Mouse (Mus musculus) left cerebral cortex, adult 11 months (tissue): ENCODE measurements around the gene Comp.

Experiments
- DNase-seq: peaks from one replicate; pipeline ENCODE4 v3.0.0; 2022; ENCODE audit warnings: low spot score

Gene Comp

DNA sequence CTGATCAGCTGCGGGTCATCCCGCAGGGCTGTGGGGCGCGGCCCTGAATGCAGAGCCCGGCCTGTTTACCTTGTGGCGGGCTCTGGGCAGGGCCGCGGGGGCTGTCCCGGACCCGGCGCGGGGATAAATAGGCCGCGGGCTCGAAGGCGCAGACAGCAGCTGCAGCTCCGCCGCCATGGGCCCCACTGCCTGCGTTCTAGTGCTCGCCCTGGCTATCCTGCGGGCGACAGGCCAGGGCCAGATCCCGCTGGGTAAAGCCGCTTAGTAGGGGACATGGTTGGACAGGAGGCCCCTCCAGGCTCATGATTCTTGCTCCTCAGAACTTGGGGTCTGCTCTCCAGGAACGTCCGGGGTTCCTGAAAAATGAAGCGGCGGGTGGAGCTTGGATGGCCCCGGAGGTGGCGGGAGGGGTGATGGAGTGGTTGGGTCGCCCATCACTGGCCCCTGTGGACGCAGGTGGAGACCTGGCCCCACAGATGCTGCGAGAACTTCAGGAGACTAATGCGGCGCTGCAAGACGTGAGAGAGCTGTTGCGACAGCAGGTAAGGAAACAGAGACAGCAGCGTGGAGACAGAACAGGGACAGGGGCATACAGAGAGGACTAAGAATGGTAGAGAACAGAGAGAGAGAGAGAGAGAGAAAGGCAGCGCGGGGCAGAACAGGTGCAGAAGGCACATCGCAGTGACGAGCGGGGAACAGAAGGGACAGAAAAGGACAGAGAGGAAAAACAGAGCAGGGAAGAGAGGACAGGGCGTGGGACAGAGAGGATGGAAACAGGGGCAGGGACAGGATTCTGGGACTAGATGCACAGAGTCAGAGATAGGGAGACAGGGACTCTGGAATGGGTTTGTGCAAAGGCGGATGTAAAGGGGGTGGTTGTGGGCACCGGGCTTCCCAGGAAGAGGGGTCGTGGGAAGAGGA, at the start of gene Comp:
TSS of gene Comp (plus strand) at position 162 of the 921 bp plus-strand sequence.
- DNase-seq, result no peak

DNA sequence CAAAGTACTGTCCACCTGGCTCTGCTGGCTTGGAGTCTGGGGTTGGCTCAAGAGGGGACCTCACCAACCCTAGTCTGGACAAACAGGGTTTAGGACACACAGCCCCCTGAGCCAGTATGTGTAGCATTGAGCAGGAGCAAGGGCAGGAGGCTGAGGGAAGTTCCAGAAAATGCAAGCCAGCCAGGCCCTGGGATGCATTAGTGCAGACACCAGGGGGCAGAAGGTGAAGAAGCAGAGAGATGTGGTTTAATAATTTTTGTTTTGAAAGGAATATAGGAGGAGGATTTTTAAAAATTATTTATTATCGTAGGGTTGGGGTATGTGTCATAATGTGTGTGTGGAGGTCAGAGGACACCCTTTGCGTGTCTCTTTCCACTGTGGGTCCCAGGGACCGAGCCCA, 49.6 kb upstream of the Comp start:
- no peak for DNase-seq

GRCm38 (mm10) chr8:70327512-70327911, 45.8 kb upstream of the Comp start:
- no peak for DNase-seq

DNA sequence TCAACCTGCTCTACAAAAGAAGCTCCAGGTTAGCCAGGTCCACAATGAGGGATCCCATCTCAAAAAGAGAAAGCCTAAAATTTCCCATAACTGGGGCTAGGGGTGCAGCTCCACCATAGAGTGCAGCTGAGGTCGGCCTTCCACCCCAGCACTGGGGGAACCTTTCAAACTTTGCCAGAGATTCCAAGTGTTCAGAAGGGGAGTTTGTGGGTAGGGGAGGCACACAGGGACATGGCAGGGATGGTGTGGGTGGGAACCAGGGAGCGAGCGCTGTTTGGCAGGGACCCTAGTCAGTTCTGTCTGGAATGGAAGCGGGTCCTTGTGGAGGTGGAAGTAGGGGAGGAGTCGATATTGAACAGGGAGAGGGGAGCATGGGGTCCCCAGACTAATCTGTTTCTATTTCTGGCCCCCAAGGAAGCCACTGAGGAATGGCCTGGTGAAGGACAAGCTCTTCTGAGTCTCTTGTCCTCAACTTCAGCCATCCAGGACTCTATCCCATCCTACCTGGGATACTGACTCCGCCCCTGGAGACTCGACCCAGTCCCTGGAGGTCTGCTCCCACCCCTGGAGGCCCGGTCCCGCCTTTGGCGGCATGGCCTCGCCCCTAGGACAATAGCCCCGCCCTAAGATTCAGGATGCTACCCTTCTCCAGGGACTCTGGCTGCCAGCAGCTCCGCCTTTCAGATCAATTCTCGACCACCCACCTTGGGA, 44.1 kb upstream of the Comp start, which contains the start of gene Gdf1:
TSS of gene Gdf1 (plus strand) at position 694 of the 711 bp plus-strand sequence.
- DNase-seq, result no peak

DNA sequence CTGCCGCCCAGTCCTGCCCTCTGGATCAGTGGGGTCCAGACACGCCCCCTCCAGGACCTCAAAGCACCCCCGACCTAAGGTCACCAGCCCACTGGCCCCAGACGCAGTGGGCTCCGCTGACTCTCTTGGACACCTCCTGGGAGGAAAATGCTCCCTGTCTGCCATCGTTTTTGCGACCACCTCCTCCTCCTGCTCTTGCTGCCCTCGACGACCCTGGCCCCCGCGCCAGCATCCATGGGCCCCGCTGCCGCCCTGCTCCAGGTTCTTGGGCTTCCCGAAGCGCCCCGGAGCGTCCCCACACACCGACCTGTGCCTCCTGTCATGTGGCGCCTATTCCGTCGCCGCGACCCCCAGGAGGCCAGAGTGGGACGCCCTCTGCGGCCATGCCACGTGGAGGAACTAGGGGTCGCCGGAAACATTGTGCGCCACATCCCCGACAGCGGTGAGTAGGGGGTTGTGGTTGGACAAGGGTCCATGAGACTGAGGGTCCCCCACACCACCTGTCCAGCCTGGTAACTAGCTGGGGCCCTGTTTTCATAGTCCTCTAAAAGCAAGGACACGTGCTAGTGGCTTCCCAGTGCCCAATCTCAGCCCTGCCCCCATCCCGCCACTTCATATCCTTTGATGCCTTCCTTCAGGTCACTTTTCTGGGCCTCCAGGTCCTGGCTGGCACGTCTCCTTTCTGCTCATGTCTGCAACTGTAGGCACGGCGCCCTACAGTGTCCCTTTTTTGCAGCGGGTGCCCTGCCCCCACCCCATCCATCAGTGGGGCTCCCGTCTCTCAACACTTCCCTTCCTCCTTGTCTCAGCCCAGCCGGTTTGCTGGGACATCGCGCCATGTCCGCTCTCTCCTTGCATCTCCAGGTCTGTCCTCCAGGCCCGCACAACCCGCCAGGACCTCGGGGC, 43.3 kb upstream of the Comp start:
- DNase-seq, result no peak

DNA sequence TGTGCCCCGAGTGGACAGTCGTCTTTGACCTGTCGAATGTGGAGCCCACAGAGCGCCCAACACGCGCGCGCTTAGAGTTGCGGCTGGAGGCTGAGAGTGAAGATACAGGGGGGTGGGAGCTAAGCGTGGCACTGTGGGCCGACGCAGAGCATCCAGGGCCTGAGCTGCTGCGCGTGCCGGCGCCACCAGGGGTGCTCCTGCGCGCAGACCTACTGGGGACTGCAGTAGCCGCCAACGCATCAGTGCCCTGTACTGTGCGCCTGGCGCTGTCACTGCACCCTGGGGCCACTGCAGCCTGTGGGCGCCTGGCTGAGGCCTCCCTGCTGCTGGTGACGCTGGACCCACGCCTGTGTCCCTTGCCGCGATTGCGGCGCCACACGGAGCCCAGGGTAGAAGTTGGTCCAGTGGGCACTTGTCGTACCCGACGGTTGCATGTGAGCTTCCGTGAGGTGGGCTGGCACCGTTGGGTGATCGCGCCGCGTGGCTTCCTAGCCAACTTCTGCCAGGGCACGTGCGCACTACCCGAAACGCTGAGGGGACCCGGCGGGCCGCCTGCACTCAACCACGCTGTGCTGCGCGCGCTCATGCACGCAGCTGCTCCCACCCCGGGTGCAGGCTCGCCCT, 42.5 kb upstream of the Comp start:
- DNase-seq, result peak; percentile 61

GRCm38 (mm10) chr8:70331526-70331925, 41.8 kb upstream of the Comp start:
- DNase-seq, result no peak

DNA sequence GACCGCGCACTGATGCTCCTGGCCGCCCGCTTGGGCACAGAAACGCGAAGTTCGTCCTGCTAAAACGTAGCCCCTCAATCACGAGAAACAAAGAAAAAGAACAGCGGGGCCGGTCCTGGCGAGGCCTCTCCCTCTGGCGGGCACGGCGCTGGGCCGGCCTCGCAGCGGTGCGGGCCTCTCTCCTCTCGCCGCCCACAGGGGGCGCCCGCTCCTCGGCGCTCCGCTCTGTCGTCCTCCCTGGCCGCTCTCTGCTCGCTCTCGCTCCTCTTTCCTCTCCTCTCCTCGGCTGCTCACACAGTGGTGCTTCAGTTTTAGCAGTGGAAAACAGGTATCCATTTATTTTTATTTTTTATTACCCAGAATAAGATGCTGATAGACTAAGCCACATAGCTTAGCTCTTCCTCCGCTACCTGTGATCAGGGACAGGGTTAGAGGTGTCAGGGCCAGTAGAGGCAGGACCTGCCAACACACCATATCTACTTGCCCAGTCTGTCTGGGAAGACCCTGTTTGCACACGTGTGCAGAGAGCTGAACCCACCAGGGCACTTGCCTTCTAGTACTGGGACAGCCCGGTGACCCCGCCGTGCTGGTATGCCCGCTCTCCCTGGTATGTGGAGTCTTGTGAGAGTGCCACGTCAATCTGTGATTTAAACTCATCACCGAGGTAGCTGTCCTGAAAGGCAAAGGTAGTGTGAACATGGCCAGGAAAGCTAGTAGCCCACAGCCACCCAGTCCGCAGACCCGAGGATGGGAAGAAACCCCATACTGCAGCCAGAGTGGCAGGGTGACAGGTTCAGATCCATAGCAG, 41.1 kb upstream of the Comp start:
- DNase-seq, result peak; percentile 53

DNA sequence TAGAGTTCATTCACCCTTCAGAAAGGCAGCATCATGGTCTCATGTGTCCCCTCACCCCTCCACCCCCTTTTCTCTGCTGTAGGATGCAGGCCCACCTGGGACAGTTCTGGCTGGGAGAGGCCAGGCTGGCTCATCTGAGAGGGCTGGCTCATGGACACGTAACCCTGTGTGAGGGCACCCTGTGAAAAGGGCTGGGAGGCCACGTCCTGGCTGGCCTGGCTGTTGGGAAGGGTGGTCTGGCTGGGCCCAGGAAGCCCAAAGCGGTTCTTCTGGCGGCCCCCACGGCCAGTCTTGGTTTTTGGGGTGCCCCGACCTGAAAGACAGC, 40.5 kb upstream of the Comp start:
- no peak for DNase-seq

- no peak for DNase-seq
Measured at GRCm38 (mm10) chr8:70338931-70339330, 34.4 kb upstream of the Comp start.

DNA sequence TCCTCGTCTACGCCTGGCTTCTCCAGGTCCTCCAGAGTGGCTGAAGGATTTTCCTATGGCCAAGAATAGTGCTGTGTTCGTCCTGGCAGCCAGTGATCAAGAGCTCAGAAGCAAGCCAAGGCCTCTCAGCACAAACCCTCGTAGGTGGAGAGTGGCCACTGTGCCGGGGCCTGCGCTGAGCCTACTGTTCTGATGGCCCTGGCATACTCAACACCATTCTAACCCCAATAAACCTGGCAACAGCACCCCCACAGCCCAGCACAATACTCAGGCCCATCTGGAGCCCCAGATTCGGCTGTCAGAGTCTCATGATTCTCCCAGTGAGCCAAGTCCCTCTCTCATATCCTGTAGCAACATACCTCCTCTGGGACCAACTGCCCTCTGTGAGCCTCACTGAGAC, 32.7 kb upstream of the Comp start:
- DNase-seq, result no peak

- no peak for DNase-seq
Measured at GRCm38 (mm10) chr8:70342007-70342406, 31.4 kb upstream of the Comp start.

DNA sequence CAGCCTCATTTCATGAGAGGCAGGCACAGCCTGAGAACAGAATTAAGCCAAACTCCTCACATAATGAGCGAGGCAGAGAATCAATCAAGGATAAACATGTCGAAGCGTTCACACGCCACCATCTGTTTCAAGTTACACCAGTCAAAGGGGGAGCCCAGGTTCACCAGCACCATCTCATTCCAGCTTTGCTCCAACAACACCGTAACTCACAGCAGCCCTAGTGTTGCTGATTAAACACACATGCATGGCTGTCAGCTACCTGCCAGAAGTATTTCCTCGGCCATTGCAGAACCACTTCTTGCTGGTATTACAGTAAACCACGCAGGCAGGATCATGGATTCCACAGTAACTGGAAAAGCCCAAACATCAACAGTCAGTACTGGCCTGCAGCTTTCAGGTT, 30.3 kb upstream of the Comp start:
- DNase-seq, result no peak

- no peak for DNase-seq
Measured at GRCm38 (mm10) chr8:70343696-70344095, 29.7 kb upstream of the Comp start.

- no peak for DNase-seq
Measured at GRCm38 (mm10) chr8:70344279-70344678, 29.1 kb upstream of the Comp start.

- no peak for DNase-seq
Measured at GRCm38 (mm10) chr8:70347443-70347842, 25.9 kb upstream of the Comp start.

GRCm38 (mm10) chr8:70347860-70348420, 25.4 kb upstream of the Comp start:
- DNase-seq, result no peak

DNA sequence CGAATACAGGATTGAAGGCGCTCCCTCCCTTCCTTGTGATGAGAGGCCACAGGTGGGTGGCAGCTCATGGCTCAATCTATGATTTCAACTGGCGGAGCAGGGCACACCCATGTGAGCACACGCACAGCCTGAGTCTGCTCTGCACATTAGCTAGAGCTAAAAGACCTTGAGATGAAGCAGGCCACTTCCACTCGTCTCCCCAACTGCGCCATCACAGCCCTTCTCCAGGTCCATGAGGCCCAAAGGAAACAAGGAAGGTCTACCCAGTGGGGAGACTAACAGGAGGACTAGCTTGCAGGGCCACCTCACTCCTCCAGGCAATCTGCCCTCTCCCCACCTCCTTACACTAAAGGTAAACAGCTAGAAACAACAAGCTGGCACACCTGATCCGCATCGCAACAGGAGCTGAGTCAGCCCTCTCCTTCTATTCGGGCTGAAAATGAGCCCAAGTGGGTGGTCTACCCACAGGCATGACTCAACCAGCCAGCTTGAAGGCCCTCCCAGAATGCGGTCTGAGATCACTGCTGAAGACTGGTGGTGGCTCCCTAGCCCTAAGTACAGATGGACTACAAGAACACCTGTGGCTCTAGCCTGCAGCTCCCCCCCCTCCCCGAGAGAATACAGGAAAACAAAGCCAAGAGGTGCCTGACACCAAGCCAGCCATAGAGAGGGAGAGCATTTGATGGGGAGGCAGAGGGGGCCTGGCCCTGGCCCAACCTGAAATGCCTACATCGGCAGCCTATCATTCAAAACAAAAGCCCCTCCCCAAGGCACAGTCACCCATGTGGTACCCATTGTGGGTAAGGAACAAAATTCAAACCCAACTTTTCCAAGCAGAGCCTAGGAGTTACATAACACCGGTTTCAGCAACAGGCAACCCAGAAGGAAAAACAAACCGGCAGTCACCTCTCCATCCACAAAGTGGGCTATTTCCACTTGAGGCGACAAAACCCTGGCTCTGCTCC, 22.0 kb upstream of the Comp start:
- DNase-seq, result no peak

GRCm38 (mm10) chr8:70352000-70352384, 21.4 kb upstream of the Comp start:
- no peak for DNase-seq
